Mouse (Mus musculus) T-cell, adult 2 months (primary cell): ENCODE data around the gene Matk.
A peak's percentile ranks its signal among the peaks of the same experiment; 100 is the strongest.

Experiments
- DNase-seq: peaks from one replicate; pipeline ENCODE4 v3.0.0; 2022; ENCODE audit warnings: low spot score

Matk gene

DNA sequence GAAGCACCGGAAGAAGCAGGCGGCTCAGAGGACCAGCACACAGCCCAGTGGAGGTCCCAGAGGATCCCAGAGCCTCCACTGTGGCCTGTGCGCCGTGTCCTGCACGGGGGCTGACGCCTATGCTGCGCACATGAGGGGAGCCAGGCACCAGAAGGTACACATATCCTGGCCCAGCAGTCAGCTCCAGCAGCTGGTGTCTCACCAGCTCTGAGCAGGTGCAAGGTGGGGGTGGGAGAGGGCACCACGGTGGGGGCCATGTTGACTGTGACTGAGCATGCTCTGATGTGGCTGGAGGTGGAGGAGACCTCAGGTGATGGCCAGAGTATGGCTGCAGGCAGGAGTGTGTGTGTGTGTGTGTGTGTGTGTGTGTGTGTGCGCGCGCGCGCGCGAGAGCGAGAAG is 10.7 kb upstream of the Matk start:
- no peak for DNase-seq

- no peak for DNase-seq
Observed at GRCm38 (mm10) chr10:81244146-81244545, 8.6 kb upstream of the Matk start.

- DNase-seq, result peak; percentile 76
Observed at GRCm38 (mm10) chr10:81244595-81244994, 8.1 kb upstream of the Matk start.

GRCm38 (mm10) chr10:81245166-81245565 is 7.6 kb upstream of the Matk start:
- DNase-seq, result no peak

DNA sequence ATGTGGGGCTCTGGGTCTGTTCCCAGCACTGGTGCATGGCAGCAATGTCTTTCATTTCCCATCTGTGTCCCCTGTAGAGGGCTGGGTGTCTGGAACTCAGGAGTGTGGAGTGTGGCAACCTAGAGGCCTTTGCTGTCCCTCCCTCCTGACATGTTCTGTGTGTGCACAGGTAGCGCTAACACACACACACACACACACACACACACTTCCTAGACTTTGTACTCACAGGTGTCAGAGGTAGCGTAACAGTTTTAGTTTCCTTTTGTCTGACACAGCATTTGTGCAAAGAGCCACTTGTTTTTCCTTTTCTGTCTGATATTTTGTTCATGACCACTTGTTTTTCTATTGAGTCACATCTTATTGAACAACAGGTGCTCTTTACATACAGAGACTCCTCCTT is 4.9 kb upstream of the Matk start:
- DNase-seq, result peak; percentile 65

- no peak for DNase-seq
Observed at GRCm38 (mm10) chr10:81249442-81249841, 3.3 kb upstream of the Matk start.

- no peak for DNase-seq
Observed at GRCm38 (mm10) chr10:81254886-81255285, 2.2 kb downstream of the Matk start.

DNA sequence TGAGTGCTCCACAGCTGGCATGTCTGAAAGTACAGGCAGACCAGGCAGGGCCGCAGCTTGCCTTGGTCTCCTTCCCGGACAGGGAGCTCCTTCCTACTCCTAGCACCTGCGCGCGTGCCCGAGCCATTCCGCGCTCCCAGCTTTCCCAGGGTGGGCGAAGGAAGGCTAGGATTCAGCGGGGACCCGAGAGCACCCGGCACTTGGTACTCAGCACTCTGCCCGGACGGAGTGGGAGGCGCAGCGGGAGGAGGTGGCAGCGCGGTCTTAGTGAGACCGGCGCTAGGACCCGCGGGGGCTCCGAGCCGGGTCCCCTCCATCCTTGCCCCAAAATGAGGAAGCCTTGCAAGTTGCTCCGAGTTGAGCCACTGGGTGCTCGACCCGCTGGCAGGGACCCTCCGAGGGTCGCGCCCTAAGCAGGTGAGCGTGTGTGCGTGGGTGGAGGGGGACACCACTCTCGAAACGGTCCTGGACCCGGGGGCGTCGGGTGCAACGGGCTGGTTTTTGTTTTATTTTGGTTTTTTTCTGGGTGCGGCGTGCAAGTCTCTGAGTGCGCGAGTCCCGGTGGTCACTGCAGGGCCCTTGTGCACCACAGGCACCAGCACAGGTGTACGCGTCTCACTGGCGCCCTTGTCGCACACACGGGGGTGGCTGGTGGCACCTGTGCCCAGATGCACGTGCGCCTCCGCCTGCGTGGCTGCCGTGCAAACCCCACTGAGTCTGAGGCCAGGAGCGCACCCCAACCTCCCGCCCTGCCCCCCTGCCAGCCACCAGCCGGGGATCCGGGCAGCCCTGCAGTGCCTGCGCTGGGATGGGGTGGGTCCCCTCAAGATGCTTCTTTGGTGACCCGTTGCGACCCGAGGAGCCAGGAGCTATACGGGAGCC is 4.7 kb downstream of the Matk start:
- DNase-seq, result peak; percentile 29

DNA sequence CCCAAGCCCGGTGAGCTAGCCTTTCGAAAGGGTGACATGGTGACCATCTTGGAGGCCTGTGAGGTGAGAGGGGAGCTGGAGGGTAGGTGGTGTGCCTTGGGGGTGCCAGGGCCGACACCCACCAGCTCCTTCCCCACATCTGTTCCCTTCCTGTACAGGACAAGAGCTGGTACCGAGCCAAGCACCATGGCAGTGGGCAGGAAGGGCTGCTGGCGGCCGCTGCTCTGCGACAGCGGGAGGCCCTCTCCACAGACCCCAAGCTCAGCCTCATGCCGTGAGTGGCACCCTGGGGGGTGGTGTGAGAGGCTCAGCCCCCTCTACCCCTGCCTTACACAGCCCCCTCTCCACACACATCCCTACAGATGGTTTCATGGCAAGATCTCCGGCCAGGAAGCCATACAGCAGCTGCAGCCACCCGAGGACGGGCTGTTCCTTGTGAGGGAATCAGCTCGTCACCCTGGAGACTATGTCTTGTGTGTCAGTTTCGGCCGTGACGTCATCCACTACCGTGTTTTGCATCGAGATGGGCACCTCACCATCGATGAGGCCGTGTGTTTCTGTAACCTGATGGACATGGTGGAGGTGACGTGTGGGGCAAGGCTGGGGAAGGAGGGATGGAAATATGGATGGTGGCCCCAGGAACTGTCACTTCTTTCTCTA is 6.6 kb downstream of the Matk start:
- DNase-seq, result no peak

- DNase-seq, result no peak
Observed at GRCm38 (mm10) chr10:81261025-81261424, 8.3 kb downstream of the Matk start.

DNA sequence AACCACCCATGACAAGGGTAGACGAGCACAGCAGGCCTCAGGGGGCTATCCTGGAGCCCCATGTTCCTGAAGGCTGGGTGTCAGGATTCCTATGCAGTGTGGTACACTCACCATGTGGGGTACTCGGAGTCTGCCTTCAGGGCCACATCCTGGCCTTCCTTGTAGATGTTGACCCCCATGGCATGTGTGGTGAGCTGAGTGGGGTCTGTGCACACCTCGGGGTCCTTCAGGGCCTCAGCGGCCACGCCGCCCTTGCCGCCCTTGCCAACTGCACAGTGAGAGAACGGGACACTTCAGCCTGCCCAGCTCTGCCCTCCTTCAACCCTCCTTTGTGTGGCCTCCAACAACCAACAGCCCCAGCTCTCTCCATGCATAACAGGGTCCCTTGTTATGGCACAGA is 12.8 kb downstream of the Matk start:
- no peak for DNase-seq

- peak; percentile 96 for DNase-seq
Observed at GRCm38 (mm10) chr10:81266211-81267105, 13.7 kb downstream of the Matk start, which contains the start of the genes Mrpl54 and Apba3. Gene Mrpl54, minus strand, starts transcription at chr10:81266934. Gene Apba3, plus strand, starts transcription at chr10:81266960.

GRCm38 (mm10) chr10:81268056-81268455 is 15.3 kb downstream of the Matk start:
- peak; percentile 70 for DNase-seq

GRCm38 (mm10) chr10:81268643-81269412 is 16.1 kb downstream of the Matk start:
- no peak for DNase-seq

DNA sequence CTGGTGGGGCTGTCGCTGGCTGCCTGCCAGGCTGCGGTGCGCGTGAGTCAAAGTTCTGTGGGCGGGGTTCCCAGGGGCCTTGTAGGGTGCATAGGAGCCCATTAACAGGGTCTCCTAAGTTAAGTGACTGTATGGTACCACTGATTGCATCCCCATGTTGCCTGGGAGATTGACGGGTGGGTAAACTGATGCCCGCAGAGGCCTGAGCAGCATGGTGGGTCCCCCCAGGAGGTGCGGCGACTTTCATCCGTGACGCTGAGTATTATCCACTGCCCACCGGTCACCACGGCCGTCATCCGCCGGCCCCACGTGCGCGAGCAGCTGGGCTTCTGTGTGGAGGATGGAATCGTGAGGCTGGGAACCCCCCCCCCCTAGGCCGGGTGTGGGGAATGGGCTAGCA is 19.6 kb downstream of the Matk start:
- DNase-seq, result no peak

DNA sequence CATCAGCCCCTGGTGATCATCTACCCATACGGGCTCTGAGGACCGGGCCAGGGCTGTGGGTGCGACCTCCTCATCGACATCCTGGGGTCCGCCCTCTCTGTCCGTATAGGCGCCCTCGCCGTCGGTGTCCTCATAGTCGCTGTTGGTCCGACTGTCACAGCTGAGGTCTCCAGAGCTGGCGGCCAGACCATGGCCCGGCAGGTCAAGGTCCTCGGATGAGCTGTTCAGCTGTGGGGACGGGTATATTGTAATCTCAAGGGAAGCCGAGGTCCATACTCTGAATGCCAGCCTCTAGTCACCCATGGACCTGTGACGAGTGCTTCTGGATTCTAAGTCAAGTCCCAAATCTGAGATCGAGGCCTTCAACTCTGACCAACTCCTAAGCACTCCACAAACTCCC is 21.1 kb downstream of the Matk start:
- no peak for DNase-seq

- DNase-seq, result no peak
Observed at GRCm38 (mm10) chr10:81277676-81278075, 24.9 kb downstream of the Matk start.

GRCm38 (mm10) chr10:81279496-81279895 is 26.8 kb downstream of the Matk start:
- DNase-seq, result no peak

DNA sequence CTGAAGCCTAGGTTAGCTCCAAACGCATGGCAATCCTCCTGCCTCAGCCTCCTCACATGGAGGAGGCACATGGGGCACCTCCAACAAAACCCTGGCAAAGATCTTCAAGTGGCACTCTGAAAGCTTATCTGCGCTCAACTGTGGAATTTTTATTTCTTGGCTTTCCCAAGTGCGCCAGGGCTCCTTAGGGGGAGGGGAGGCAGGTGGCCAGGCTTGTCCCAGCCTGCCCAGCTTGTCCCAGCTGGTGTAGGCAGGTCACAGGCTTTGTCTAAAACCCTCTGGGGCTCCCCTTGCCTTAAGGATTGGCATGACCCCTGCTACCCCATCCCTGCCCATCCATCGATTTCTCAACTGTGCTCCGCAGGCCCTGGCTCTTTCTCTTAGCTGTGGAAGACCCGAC is 31.5 kb downstream of the Matk start:
- no peak for DNase-seq

- no peak for DNase-seq
Observed at GRCm38 (mm10) chr10:81284719-81285118, 32.0 kb downstream of the Matk start.

DNA sequence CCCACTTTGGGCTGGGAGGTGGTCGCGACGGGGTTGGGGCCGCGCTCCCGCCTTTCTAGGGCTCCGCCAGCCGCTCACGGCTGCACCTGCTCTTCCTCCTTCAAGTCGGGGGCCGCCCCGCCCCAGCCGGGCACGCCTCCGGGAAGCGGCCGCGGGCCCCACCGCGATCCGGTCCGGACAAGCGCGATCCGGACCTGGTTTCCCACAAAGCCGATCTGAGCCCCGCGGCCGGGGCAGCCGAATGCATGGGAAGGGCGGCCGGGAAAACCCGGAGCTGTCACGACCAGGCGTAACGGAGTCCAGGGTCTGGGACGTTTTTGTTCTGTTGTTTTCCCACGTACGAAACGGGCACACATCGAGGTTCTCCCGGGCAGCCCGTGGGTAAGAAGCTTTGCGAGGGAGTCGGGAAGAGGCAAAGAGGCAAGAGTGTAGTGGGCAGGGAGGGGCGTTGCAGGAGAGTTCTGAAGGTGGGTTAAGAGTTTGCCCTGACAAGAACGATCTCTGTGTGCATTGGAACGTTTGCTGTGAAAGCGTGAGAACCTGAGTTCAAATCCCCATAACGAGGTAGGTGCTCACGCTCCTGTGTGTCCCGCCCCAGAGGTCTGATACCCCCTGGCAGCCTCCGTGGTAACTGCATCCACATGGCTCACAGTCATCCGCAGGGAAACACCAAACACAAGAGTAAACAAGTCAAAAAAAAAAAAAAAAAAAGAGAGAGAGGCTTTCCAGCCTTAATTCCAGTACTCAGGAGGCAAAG is 33.1 kb downstream of the Matk start:
- peak; percentile 87 for DNase-seq
